11 mouse cellular contexts compared by ENCODE assay signal in genomic region chr9:103469516-103469915, GRCm38 (mm10). TPM values are rescaled to one million over a fixed set of nuclear protein-coding genes. Genes with fewer than 3 reads are reported as not detected.
DNase-seq lines count a peak whose midpoint lies in the region; ATAC-seq and TF ChIP-seq lines count a peak whose summit lies in the region.
"Had no signal": no experiment of that assay in that cellular context is flagged by ENCODE, and none has a peak within 500 bp of the region (broad histone marks: within the 10 kb centered on the region; RNA-seq: fewer than 3 reads in every experiment).

No protein-coding gene starts in this region.

- H3K4me2 ChIP-seq in lung, embryonic 14.5 days, result no peak overlapping the region
- no peak overlapping the region for H3K4me2 ChIP-seq in hindbrain, embryonic 14.5 days (replicated peaks)

- no peaks in the 10 kb centered on the region for H3K27me3 ChIP-seq in lung, embryonic 14.5 days (ENCODE audit: insufficient read depth, low read length)
- no peaks in the 10 kb centered on the region for H3K27me3 ChIP-seq in thymus, adult 2 months (ENCODE audit: control insufficient read depth, insufficient read depth, low read length)
- no peaks in the 10 kb centered on the region for H3K27me3 ChIP-seq in hindbrain, embryonic 14.5 days (ENCODE audit: control insufficient read depth, insufficient read depth, low read length)

- no peak overlapping the region for H3K27ac ChIP-seq in gastrocnemius, adult 2 months
- H3K27ac ChIP-seq in lung, embryonic 14.5 days (ENCODE audit: low read depth), result no peak overlapping the region
- H3K27ac ChIP-seq in thymus, adult 2 months (ENCODE audit: control insufficient read depth, insufficient read depth, low read length), result no peak overlapping the region
- no peak overlapping the region for H3K27ac ChIP-seq in hindbrain, embryonic 14.5 days
- H3K27ac ChIP-seq: limb, embryonic 10.5 days had no signal

- ATAC-seq in lung, embryonic 14.5 days (ENCODE audit: insufficient read depth), result no peak
- 0 out of 2 replicates have a peak, but pooled peaks have one; percentile 31 for ATAC-seq in granulocyte monocyte progenitor cell, adult 5-6 weeks (replicated peaks; ENCODE audit: poor library complexity, severe bottlenecking)
- ATAC-seq in erythroid progenitor cell, adult 5-6 weeks (replicated peaks; ENCODE audit: low FRiP score, poor library complexity, severe bottlenecking), result no peak
- no peak for ATAC-seq in hindbrain, embryonic 14.5 days (ENCODE audit: low FRiP score)

- TF ChIP-seq POLR2A in thymus, adult 2 months (IDR thresholded peaks at IDR 0.05; ENCODE audit: control insufficient read depth, extremely low read depth, insufficient read depth, low read length, poor library complexity), result no peak

- intact Hi-C loops in gastrocnemius, adult 2 months (cut with DNase I), result no loop called here

- 52% methylated on average over 5 of the region's 5 CpGs for WGBS in lung, embryonic 14.5 days
- 48% methylated on average over 5 of the region's 5 CpGs for WGBS in thymus, adult 2 months
- WGBS in hindbrain, embryonic 14.5 days, result 72% methylated on average over 5 of the region's 5 CpGs

- no peaks in the 10 kb centered on the region for H3K36me3 ChIP-seq in lung, embryonic 14.5 days (ENCODE audit: insufficient read depth)
- no peaks in the 10 kb centered on the region for H3K36me3 ChIP-seq in thymus, adult 2 months (ENCODE audit: control insufficient read depth, insufficient read depth, low read length)
- no peaks in the 10 kb centered on the region for H3K36me3 ChIP-seq in hindbrain, embryonic 14.5 days (replicated peaks; ENCODE audit: control insufficient read depth, insufficient read depth)
- H3K36me3 ChIP-seq: limb, embryonic 10.5 days had no signal

- no peak overlapping the region for H3K4me3 ChIP-seq in gastrocnemius, adult 2 months
- H3K4me3 ChIP-seq in lung, embryonic 14.5 days (ENCODE audit: low read depth, low read length), result no peak overlapping the region
- no peak overlapping the region for H3K4me3 ChIP-seq in thymus, adult 2 months (ENCODE audit: control insufficient read depth, insufficient read depth, low read length)
- no peak overlapping the region for H3K4me3 ChIP-seq in hindbrain, embryonic 14.5 days (replicated peaks; ENCODE audit: low read length)
- H3K4me3 ChIP-seq: limb, embryonic 10.5 days; myocyte had no signal

- no peaks in the 10 kb centered on the region for H3K4me1 ChIP-seq in lung, embryonic 14.5 days (ENCODE audit: insufficient read depth)
- peaks cover 11% of the 10 kb centered on the region for H3K4me1 ChIP-seq in thymus, adult 2 months (replicated peaks; ENCODE audit: control insufficient read depth, insufficient read depth, low read length)
- peaks cover 26% of the 10 kb centered on the region for H3K4me1 ChIP-seq in hindbrain, embryonic 14.5 days (replicated peaks; ENCODE audit: control insufficient read depth, insufficient read depth, low read length)

- H3K9me3 ChIP-seq in lung, embryonic 14.5 days (ENCODE audit: low read depth, low read length), result no peaks in the 10 kb centered on the region
- H3K9me3 ChIP-seq in hindbrain, embryonic 14.5 days (ENCODE audit: control insufficient read depth, low read length), result no peaks in the 10 kb centered on the region
- H3K9me3 ChIP-seq: limb, embryonic 10.5 days had no signal

- peak; percentile 41 for TF ChIP-seq CTCF in gastrocnemius, adult 2 months (IDR thresholded peaks at IDR 0.05)
- peak; percentile 46 for TF ChIP-seq CTCF in lung, embryonic 14.5 days (IDR thresholded peaks at IDR 0.05; ENCODE audit: low read depth)
- peak; percentile 72 for TF ChIP-seq CTCF in thymus, adult 2 months (IDR thresholded peaks at IDR 0.05; ENCODE audit: borderline replicate concordance, control insufficient read depth, extremely low read depth, insufficient read depth, low read length, poor library complexity)

- DNase-seq in gastrocnemius, adult 2 months, result no peak
- DNase-seq in gastrocnemius, adult 18-20 months (ENCODE audit: low spot score), result no peak
- DNase-seq in lung, embryonic 14.5 days, result no peak
- no peak for DNase-seq in lung, adult 18-20 months
- peak; percentile 63 for DNase-seq in thymus, adult 2 months
- no peak for DNase-seq in hindbrain, embryonic 14.5 days (ENCODE audit: low spot score)
- DNase-seq: heart, adult 18-20 months had no signal

- H3K9ac ChIP-seq in lung, embryonic 14.5 days, result no peak overlapping the region
- H3K9ac ChIP-seq in hindbrain, embryonic 14.5 days, result no peak overlapping the region

RNA-seq across cellular contexts. Expression of gene Bfsp2, which starts 10.7 kb away (rescaled TPM):
- under 1 TPM in 1 of 2 experiments, not detected in 1; 0.42 TPM for total RNA-seq in gastrocnemius, adult 2 months (2021)
- total RNA-seq in gastrocnemius, adult 18-20 months (2021), result under 1 TPM; 0.41 to 0.71 TPM
- polyA plus RNA-seq in lung, embryonic 14.5 days (2014; fragmentation: Nextera tagmentation; extraction: Ambion mirVana), result 0.50 and 0.68 TPM in 2 replicates
- 3.1 TPM in 1 of 2 replicates, not detected in the other for total RNA-seq in granulocyte monocyte progenitor cell, adult 5-6 weeks (2014; fragmentation: Nextera tagmentation)
- 1.2 TPM in 1 of 2 replicates, not detected in the other for total RNA-seq in granulocyte monocyte progenitor cell, adult 5-6 weeks (2017)
- 0.98 and 1.4 TPM in 2 replicates for polyA plus RNA-seq in thymus, adult 2 months (2012; rRNA removed)
- total RNA-seq in erythroid progenitor cell, adult 5-6 weeks (2015; ENCODE audit: low replicate concordance), result 1.8 and 2.1 TPM in 2 replicates
- 5.4 TPM in 1 of 2 replicates, not detected in the other for total RNA-seq in erythroid progenitor cell, adult 5-6 weeks (2017; ENCODE audit: low replicate concordance)
- 3.5 and 4.1 TPM in 2 replicates for polyA plus RNA-seq in hindbrain, embryonic 14.5 days (2014; fragmentation: Nextera tagmentation; extraction: Ambion mirVana)
